Comparison of ENCODE assay signal across 16 mouse cellular contexts in the genomic region with DNA sequence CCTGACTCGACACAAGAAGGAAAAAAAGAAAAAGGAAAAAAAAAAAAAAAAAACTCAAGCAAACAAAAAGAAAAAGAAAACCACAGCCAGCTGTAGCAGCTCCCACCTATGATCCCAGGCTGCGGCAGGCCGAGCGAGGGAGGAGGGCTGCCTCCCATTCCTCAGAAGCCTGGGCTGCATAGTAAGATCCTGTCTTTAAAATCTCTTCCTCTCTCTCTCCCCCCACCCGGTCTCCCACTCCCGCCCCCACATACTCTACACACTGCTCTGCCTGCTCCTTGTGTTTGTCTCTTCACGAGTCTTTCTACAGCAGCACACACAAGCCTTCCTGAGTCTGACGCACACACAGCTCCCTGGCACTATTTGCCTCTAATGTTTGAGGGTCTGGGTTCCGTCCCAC. TPM values are rescaled to one million over a fixed set of nuclear protein-coding genes. Genes with fewer than 3 reads are reported as not detected.
"Had no signal": no experiment of that assay in that cellular context is flagged by ENCODE, and none has a peak within 500 bp of the region (broad histone marks: within the 10 kb centered on the region; RNA-seq: fewer than 3 reads in every experiment).

No protein-coding gene starts in this region.

- H3K4me2 ChIP-seq: intestine, embryonic 15.5 days; liver, embryonic 11.5 days; liver, embryonic 15.5 days; midbrain, embryonic 13.5 days had no signal

- H3K9ac ChIP-seq: intestine, embryonic 15.5 days; liver, embryonic 15.5 days; midbrain, embryonic 13.5 days had no signal

- H3K36me3 ChIP-seq: intestine, embryonic 15.5 days; liver, embryonic 15.5 days; midbrain, embryonic 13.5 days had no signal

- DNase-seq: kidney, adult 8-10 months; layer of hippocampus, adult 9-11 months; lung, adult 2 months; lung, postnatal 36 days; retina, postnatal 1 day; right cerebral cortex, postnatal 4 days; spleen, adult 18-20 months; thymus, postnatal 36 days had no signal

- ATAC-seq: intestine, embryonic 15.5 days; lung, postnatal 0 days; midbrain, embryonic 13.5 days had no signal

- H3K4me3 ChIP-seq: intestine, embryonic 15.5 days; liver, embryonic 15.5 days; midbrain, embryonic 13.5 days had no signal

- H3K9me3 ChIP-seq: intestine, embryonic 15.5 days; liver, embryonic 15.5 days; midbrain, embryonic 13.5 days had no signal

- H3K27ac ChIP-seq: intestine, embryonic 15.5 days; liver, embryonic 15.5 days; midbrain, embryonic 13.5 days had no signal

RNA-seq across cellular contexts. Expression of a gene that starts 4.9 kb away (rescaled TPM):
- total RNA-seq: megakaryocyte progenitor cell, adult 5-6 weeks had no signal

RNA-seq across cellular contexts. Expression of a gene that starts 36.1 kb away (rescaled TPM):
- total RNA-seq: left cerebral cortex, postnatal 36 days; megakaryocyte progenitor cell, adult 5-6 weeks; neutrophil, adult 5-6 weeks had no signal
